Mouse (Mus musculus) layer of hippocampus, adult 2 months (tissue): ENCODE data around the gene Tmppe. TPM values are rescaled to one million over a fixed set of nuclear protein-coding genes. Genes with fewer than 3 reads are reported as not detected.
"Not testable (repeated sequence)": the region's sequence is repeated elsewhere in the genome, so short reads cannot be mapped to it uniquely, and the experiment has no call there.

Experiments
- DNase-seq, 2 experiments: peaks; one replicate each; pipeline ENCODE4 v3.0.0; 2022; ENCODE audit warnings: low spot score in 2 of 2
- H3K27ac ChIP-seq: fragments of 200-600 bp; 2 replicates; pipeline ENCODE4 v1.8.1; 2022
- H3K4me3 ChIP-seq: fragments of 200-600 bp; 2 replicates; pipeline ENCODE4 v1.8.1; 2022; ENCODE audit warnings: mild to moderate bottlenecking
- CTCF ChIP-seq: fragments of 200-600 bp; conservative IDR thresholded peaks from 2 replicates; pipeline ENCODE4 v1.8.1; 2022; ENCODE audit warnings: antibody characterized with exemption, mild to moderate bottlenecking, moderate library complexity
- total RNA-seq, 2 experiments: library from RNA; stranded (reverse); gene quantifications; 2 replicates each; pipeline ENCODE4 v1.2.3; 2021

Gene Tmppe
- total RNA-seq, 2 experiments from 2014 or later = 10.3 to 10.8 TPM

- H3K27ac ChIP-seq = no peak overlapping the region
- H3K4me3 ChIP-seq = no peak overlapping the region
- DNase-seq = no peak
- TF ChIP-seq CTCF = no peak
Observed at GRCm38 (mm10) chr9:114387086-114387485, 13.8 kb upstream of the Tmppe start.

- DNase-seq = no peak
Observed at GRCm38 (mm10) chr9:114388288-114388687, 12.6 kb upstream of the Tmppe start.

GRCm38 (mm10) chr9:114388701-114389370, 12.1 kb upstream of the Tmppe start:
- Histone ChIP-seq H3K27ac (no peak overlapping the region), H3K4me3 (no peak overlapping the region)
- no peak for DNase-seq

More at GRCm38 (mm10) chr9:114388288-114388687, 12.6 kb upstream of the Tmppe start:
- Histone ChIP-seq H3K4me3 (no peak overlapping the region), H3K27ac (no peak overlapping the region)
- TF ChIP-seq CTCF = no peak

GRCm38 (mm10) chr9:114389371-114389904, 11.5 kb upstream of the Tmppe start:
- H3K4me3 ChIP-seq = peak overlapping the region; percentile 81; the same call in 1 of the 2 replicates
- TF ChIP-seq CTCF = peak; percentile 67
- no peak overlapping the region for H3K27ac ChIP-seq
- DNase-seq = no peak

More at GRCm38 (mm10) chr9:114388701-114389370, 12.1 kb upstream of the Tmppe start:
- no peak for TF ChIP-seq CTCF

- TF ChIP-seq CTCF = no peak
- H3K27ac ChIP-seq = peak within 1 kb of the TSS; percentile 61
- H3K4me3 ChIP-seq = peak within 1 kb of the TSS; percentile 81
- DNase-seq = no peak
Observed at GRCm38 (mm10) chr9:114389905-114390748, 10.8 kb upstream of the Tmppe start, which contains the start of gene Crtap. Crtap (minus strand) TSS chr9:114390675.

GRCm38 (mm10) chr9:114390749-114391075, 10.2 kb upstream of the Tmppe start:
- no peak for DNase-seq
- Histone ChIP-seq H3K4me3 (peak overlapping the region; percentile 81), H3K27ac (peak overlapping the region; percentile 61)
- no peak for TF ChIP-seq CTCF

GRCm38 (mm10) chr9:114394136-114394535, 6.8 kb upstream of the Tmppe start:
- H3K27ac ChIP-seq, H3K4me3 ChIP-seq, DNase-seq: not testable (repeated sequence)

GRCm38 (mm10) chr9:114394677-114395076, 6.2 kb upstream of the Tmppe start:
- TF ChIP-seq CTCF = no peak
- no peak for DNase-seq

GRCm38 (mm10) chr9:114395258-114395657, 5.6 kb upstream of the Tmppe start:
- no peak overlapping the region for H3K4me3 ChIP-seq
- DNase-seq = no peak
- no peak for TF ChIP-seq CTCF
- H3K27ac ChIP-seq = no peak overlapping the region

More at GRCm38 (mm10) chr9:114394677-114395076, 6.2 kb upstream of the Tmppe start:
- Histone ChIP-seq H3K27ac (no peak overlapping the region), H3K4me3 (no peak overlapping the region)

GRCm38 (mm10) chr9:114399680-114400079, 1.2 kb upstream of the Tmppe start:
- no peak for TF ChIP-seq CTCF
- DNase-seq = no peak
- H3K4me3 ChIP-seq = no peak overlapping the region

GRCm38 (mm10) chr9:114400588-114400948, 337 bp upstream of the Tmppe start:
- Histone ChIP-seq H3K27ac (peak overlapping the region; percentile 97), H3K4me3 (peak overlapping the region; percentile 85)
- DNase-seq = no peak

More at GRCm38 (mm10) chr9:114399680-114400079, 1.2 kb upstream of the Tmppe start:
- H3K27ac ChIP-seq = no peak overlapping the region

GRCm38 (mm10) chr9:114401685-114402080, 778 bp downstream of the Tmppe start:
- Histone ChIP-seq H3K4me3 (peak overlapping the region; percentile 85), H3K27ac (peak overlapping the region; percentile 97)
- 0 out of 2 replicates have a peak, but pooled peaks have one; percentile 7 for TF ChIP-seq CTCF
- DNase-seq = no peak

More at GRCm38 (mm10) chr9:114400588-114400948, 337 bp upstream of the Tmppe start:
- TF ChIP-seq CTCF = no peak

- TF ChIP-seq CTCF = no peak
Observed at GRCm38 (mm10) chr9:114407676-114408075, 6.8 kb downstream of the Tmppe start.

More at GRCm38 (mm10) chr9:114407676-114408075, 6.8 kb downstream of the Tmppe start:
- no peak overlapping the region for H3K4me3 ChIP-seq
- H3K27ac ChIP-seq = no peak overlapping the region
- no peak for DNase-seq
